Mouse (Mus musculus) liver, postnatal 0 days (tissue): ENCODE measurements around the gene Sprr2j-ps.

Experiments used
- CTCF ChIP-seq: sonication (generic); IDR thresholded peaks from 2 replicates; pipeline ENCODE4 v1.5.1; 2016; ENCODE audit warnings: antibody characterized with exemption, low read depth
- EP300 ChIP-seq: IDR thresholded peaks from 2 replicates; pipeline ENCODE4 v1.6.1; 2016; ENCODE audit warnings: antibody characterized with exemption, low read depth, mild to moderate bottlenecking

- TF ChIP-seq CTCF (no peak), EP300 (no peak)
Observed at GRCm38 (mm10) chr3:92467424-92467823, 49.5 kb downstream of the Sprr2j-ps start.
